Mouse (Mus musculus): ENCODE data around the gene Adora1.

The Adora1 gene

GRCm38 (mm10) chr1:134215751-134216628 is 19.2 kb downstream of the Adora1 start:
- no peak for DNase-seq (ENCODE audit: low spot score)

- DNase-seq (ENCODE audit: low spot score), result no peak
Measured at GRCm38 (mm10) chr1:134215059-134215458, 20.2 kb downstream of the Adora1 start.

- no peak for DNase-seq (ENCODE audit: low spot score)
Measured at GRCm38 (mm10) chr1:134213405-134213804, 21.8 kb downstream of the Adora1 start.

- no peak for DNase-seq (ENCODE audit: low spot score)
Measured at GRCm38 (mm10) chr1:134212351-134212750, 22.9 kb downstream of the Adora1 start.

- no peak for DNase-seq (ENCODE audit: low spot score)
Measured at GRCm38 (mm10) chr1:134211631-134212030, 23.6 kb downstream of the Adora1 start.

GRCm38 (mm10) chr1:134211043-134211442 is 24.2 kb downstream of the Adora1 start:
- no peak for DNase-seq (ENCODE audit: low spot score)

GRCm38 (mm10) chr1:134210179-134210755 is 25.0 kb downstream of the Adora1 start:
- DNase-seq (ENCODE audit: low spot score), result no peak

- peak; percentile 74 for DNase-seq (ENCODE audit: low spot score)
Measured at GRCm38 (mm10) chr1:134206085-134206484, 29.1 kb downstream of the Adora1 start.

- peak; percentile 65 for DNase-seq (ENCODE audit: low spot score)
Measured at GRCm38 (mm10) chr1:134205296-134206018, 29.8 kb downstream of the Adora1 start.

- DNase-seq (ENCODE audit: low spot score), result no peak
Measured at GRCm38 (mm10) chr1:134204230-134204629, 31.0 kb downstream of the Adora1 start.

- no peak for DNase-seq (ENCODE audit: low spot score)
Measured at GRCm38 (mm10) chr1:134201751-134202420, 33.3 kb downstream of the Adora1 start.

- no peak for DNase-seq (ENCODE audit: low spot score)
Measured at GRCm38 (mm10) chr1:134200998-134201686, 34.1 kb downstream of the Adora1 start.

- no peak for DNase-seq (ENCODE audit: low spot score)
Measured at GRCm38 (mm10) chr1:134200481-134200880, 34.8 kb downstream of the Adora1 start.

GRCm38 (mm10) chr1:134198197-134198995 is 36.8 kb downstream of the Adora1 start:
- DNase-seq (ENCODE audit: low spot score), result no peak

GRCm38 (mm10) chr1:134197325-134197982 is 37.8 kb downstream of the Adora1 start:
- no peak for DNase-seq (ENCODE audit: low spot score)

- DNase-seq (ENCODE audit: low spot score), result no peak
Measured at GRCm38 (mm10) chr1:134196386-134196785, 38.8 kb downstream of the Adora1 start.

GRCm38 (mm10) chr1:134195979-134196378 is 39.3 kb downstream of the Adora1 start:
- DNase-seq (ENCODE audit: low spot score), result no peak

- no peak for DNase-seq (ENCODE audit: low spot score)
Measured at GRCm38 (mm10) chr1:134195571-134195970, 39.7 kb downstream of the Adora1 start.

- DNase-seq (ENCODE audit: low spot score), result no peak
Measured at GRCm38 (mm10) chr1:134195117-134195516, 40.1 kb downstream of the Adora1 start.
